Mouse (Mus musculus) CH12.LX (cell line): ENCODE measurements at regions not wholly inside any gene's neighbourhood (a gene's known extent, or its start where the extent isn't known, plus 50 kb on each side); places are given as distances from the start of the nearest gene placed in this dataset.

Experiments used
- DNase-seq: peaks from one replicate; pipeline ENCODE4 v3.0.0-alpha.2; 2013; ENCODE audit errors: extremely low read depth
- H3K27ac ChIP-seq: 2 replicates; pipeline ENCODE4 v1.5.1; 2012; ENCODE audit warnings: low read depth, mild to moderate bottlenecking, control low read depth, moderate library complexity; ENCODE audit not compliant: insufficient read depth
- H3K27me3 ChIP-seq: replicated peaks from 2 replicates; pipeline ENCODE3; 2012; ENCODE audit warnings: inconsistent platforms
- H3K36me3 ChIP-seq, 2 experiments: replicated peaks in 1 of 2; 2 replicates each; pipeline versions ENCODE3 to v1.6.1; 2012; ENCODE audit warnings: inconsistent platforms in 1 of 2, low read length in 1 of 2, mild to moderate bottlenecking in 1 of 2, mixed read lengths in 1 of 2, moderate library complexity in 1 of 2; ENCODE audit not compliant: control insufficient read depth in 1 of 2, insufficient read depth in 1 of 2
- H3K4me1 ChIP-seq, 2 experiments: 2 replicates each; pipeline ENCODE4 v1.6.1; 2012; ENCODE audit warnings: inconsistent platforms in 1 of 2, moderate library complexity in 1 of 2; ENCODE audit not compliant: insufficient read depth in 2 of 2, control insufficient read depth in 1 of 2
- H3K4me2 ChIP-seq: 2 replicates; pipeline ENCODE4 v1.6.1; 2012; ENCODE audit warnings: low read depth, mild to moderate bottlenecking, control low read depth; ENCODE audit not compliant: poor library complexity, insufficient read depth, severe bottlenecking
- H3K4me3 ChIP-seq, 3 experiments: fragments of 150-350 bp in 1 of 3; sonication (generic) in 1 of 3; replicated peaks in 1 of 3; 2 replicates each; pipeline versions ENCODE3 to v1.5.1; 2011 to 2012; ENCODE audit warnings: low read depth in 2 of 3, low read length in 2 of 3, mild to moderate bottlenecking in 2 of 3, moderate library complexity in 2 of 3, control low read depth in 1 of 3, improper control_type of control experiment in 1 of 3, inconsistent platforms in 1 of 3, mixed read lengths in 1 of 3; ENCODE audit not compliant: poor library complexity in 1 of 3
- H3K79me2 ChIP-seq: replicated peaks from 2 replicates; pipeline ENCODE4 v1.6.1; 2012; ENCODE audit warnings: mild to moderate bottlenecking, moderate library complexity; ENCODE audit not compliant: control insufficient read depth, poor library complexity, insufficient read depth, severe bottlenecking; ENCODE audit errors: extremely low read depth
- H3K9ac ChIP-seq: 2 replicates; pipeline ENCODE4 v1.6.1; 2012; ENCODE audit warnings: low read depth, mild to moderate bottlenecking, control low read depth, moderate library complexity; ENCODE audit not compliant: insufficient read depth
- H3K9me3 ChIP-seq: replicated peaks from 2 replicates; pipeline ENCODE3; 2012; ENCODE audit warnings: low read length, inconsistent platforms, mixed read lengths
- BHLHE40 ChIP-seq: IDR thresholded peaks from 2 replicates; pipeline ENCODE4 v1.6.1; 2011; ENCODE audit warnings: mild to moderate bottlenecking, low read depth, low read length, improper control_type of control experiment
- CHD1 ChIP-seq: IDR thresholded peaks from 2 replicates; pipeline ENCODE4 v1.6.1; 2012; ENCODE audit warnings: low read depth, low read length, improper control_type of control experiment, inconsistent platforms
- CHD2 ChIP-seq: IDR thresholded peaks from 2 replicates; pipeline ENCODE4 v1.6.1; 2011; ENCODE audit warnings: low read length, improper control_type of control experiment
- E2F4 ChIP-seq: IDR thresholded peaks from 2 replicates; pipeline ENCODE4 v1.6.1; 2011; ENCODE audit warnings: low read depth, low read length, improper control_type of control experiment; ENCODE audit not compliant: insufficient replicate concordance
- ELF1 ChIP-seq: IDR thresholded peaks from 2 replicates; pipeline ENCODE4 v1.6.1; 2014; ENCODE audit warnings: low read depth, mild to moderate bottlenecking, inconsistent platforms, low read length, improper control_type of control experiment
- EP300 ChIP-seq: IDR thresholded peaks from 2 replicates; pipeline ENCODE4 v1.6.1; 2011; ENCODE audit warnings: low read length, improper control_type of control experiment
- GABPA ChIP-seq: IDR thresholded peaks from 2 replicates; pipeline ENCODE4 v1.6.1; 2012; ENCODE audit warnings: low read depth, low read length, improper control_type of control experiment, inconsistent platforms; ENCODE audit not compliant: insufficient replicate concordance
- IRF4 ChIP-seq: IDR thresholded peaks from 2 replicates; pipeline ENCODE4 v1.6.1; 2014; ENCODE audit warnings: low read depth, mild to moderate bottlenecking, inconsistent platforms, low read length, improper control_type of control experiment
- MAX ChIP-seq: IDR thresholded peaks from 2 replicates; pipeline ENCODE4 v1.6.1; 2011; ENCODE audit warnings: low read length, improper control_type of control experiment
- MEF2A ChIP-seq: IDR thresholded peaks from 2 replicates; pipeline ENCODE4 v1.6.1; 2014; ENCODE audit warnings: low read depth, mild to moderate bottlenecking, inconsistent platforms, low read length, improper control_type of control experiment, borderline replicate concordance
- NRF1 ChIP-seq: IDR thresholded peaks from 2 replicates; pipeline ENCODE4 v1.6.1; 2014; ENCODE audit warnings: low read depth, mild to moderate bottlenecking, inconsistent platforms, low read length, improper control_type of control experiment, moderate library complexity
- PAX5 ChIP-seq: IDR thresholded peaks from 2 replicates; pipeline ENCODE4 v1.6.1; 2012; ENCODE audit warnings: low read length, inconsistent platforms, mixed read lengths
- POLR2A ChIP-seq: IDR thresholded peaks from 2 replicates; pipeline ENCODE4 v1.6.1; 2011; ENCODE audit warnings: low read depth, mild to moderate bottlenecking, improper control_type of control experiment, low read length
- RAD21 ChIP-seq: IDR thresholded peaks from 2 replicates; pipeline ENCODE4 v1.6.1; 2011; ENCODE audit warnings: low read depth, mild to moderate bottlenecking, low read length, improper control_type of control experiment, moderate library complexity
- RCOR1 ChIP-seq: conservative IDR thresholded peaks from 2 replicates; pipeline ENCODE4 v1.6.1; 2012; ENCODE audit warnings: low read depth, mild to moderate bottlenecking, inconsistent platforms, low read length, improper control_type of control experiment
- SIN3A ChIP-seq: IDR thresholded peaks from 2 replicates; pipeline ENCODE4 v1.6.1; 2012; ENCODE audit warnings: low read length, improper control_type of control experiment, inconsistent platforms
- ZC3H11A ChIP-seq: IDR thresholded peaks from 2 replicates; pipeline ENCODE4 v1.6.1; 2012; ENCODE audit warnings: low read depth, mild to moderate bottlenecking, inconsistent platforms, low read length, improper control_type of control experiment
- dilution Hi-C: fragments of 300-500 bp; cut with MboI; formaldehyde crosslinking; loops from 2 replicates; pipeline ENCODE4 v1.14.3; 2020; ENCODE audit warnings: low sequenced_read_pairs; ENCODE audit not compliant: extremely low pct_unique_long_range_greater_than_20kb, extremely low pct_ligation_motif_present
- in situ Hi-C: fragments of 300-500 bp; cut with MboI; formaldehyde crosslinking; loops from 3 replicates; pipeline ENCODE4 v1.14.3; 2019; ENCODE audit warnings: low sequenced_read_pairs, low pct_ligation_motif_present, low pct_unique_long_range_greater_than_20kb, mixed read lengths

GRCm38 (mm10) chr15:87097206-87097605 lies 446.9 kb upstream of the Fam19a5 start:
- dilution Hi-C loops, result no loop called here
- Histone ChIP-seq H3K36me3 (no peaks in the 10 kb centered on the region), H3K4me3 (no peak overlapping the region), H3K9me3 (peaks cover 74% of the 10 kb centered on the region), H3K4me1 (no peaks in the 10 kb centered on the region), H3K4me2 (no peak overlapping the region), H3K79me2 (no peaks in the 10 kb centered on the region), H3K27ac (no peak overlapping the region), H3K27me3 (no peaks in the 10 kb centered on the region), H3K9ac (no peak overlapping the region)
- no peak for TF ChIP-seq PAX5
- no peak for TF ChIP-seq GABPA
- TF ChIP-seq EP300, result no peak
- TF ChIP-seq POLR2A, result no peak
- no peak for TF ChIP-seq SIN3A
- no peak for TF ChIP-seq MEF2A
- TF ChIP-seq ELF1, result no peak
- no peak for TF ChIP-seq CHD1
- no peak for TF ChIP-seq IRF4
- TF ChIP-seq RAD21, result no peak
- no peak for TF ChIP-seq NRF1
- TF ChIP-seq MAX, result no peak
- TF ChIP-seq ZC3H11A, result no peak
- TF ChIP-seq BHLHE40, result no peak
- DNase-seq, result no peak
- in situ Hi-C loops, result no loop called here

DNA sequence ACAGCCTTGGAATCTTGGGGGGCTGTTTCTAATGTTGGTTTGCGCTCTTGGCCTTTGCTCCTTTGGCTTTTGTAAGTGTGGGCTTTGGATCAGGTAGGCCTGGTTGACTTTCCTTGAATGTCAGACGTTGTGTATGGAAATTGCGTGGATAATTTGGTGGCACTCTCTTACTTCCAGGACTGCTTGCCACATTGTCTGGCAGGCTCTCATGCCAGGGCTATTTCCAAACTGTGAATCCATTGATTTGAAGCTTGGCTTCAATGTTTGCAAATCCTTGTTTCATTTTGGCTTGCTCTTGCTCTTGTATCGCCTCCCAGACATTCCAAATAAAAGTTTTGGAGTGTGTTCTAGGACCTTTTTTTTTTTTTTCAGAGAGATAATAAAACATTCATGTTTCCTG lies 443.0 kb upstream of the Fam19a5 start:
- DNase-seq, result no peak
- in situ Hi-C loops, result no loop called here
- H3K27ac ChIP-seq, result no peak overlapping the region
- TF ChIP-seq CHD2 (no peak), RCOR1 (no peak), RAD21 (no peak), SIN3A (no peak), E2F4 (no peak), GABPA (no peak)
- no peak overlapping the region for H3K4me3 ChIP-seq
- H3K9me3 ChIP-seq, result peaks cover 78% of the 10 kb centered on the region
- no peaks in the 10 kb centered on the region for H3K36me3 ChIP-seq
- dilution Hi-C loops, result no loop called here
- H3K9ac ChIP-seq, result no peak overlapping the region
- no peaks in the 10 kb centered on the region for H3K27me3 ChIP-seq
- no peaks in the 10 kb centered on the region for H3K79me2 ChIP-seq
- H3K4me2 ChIP-seq, result no peak overlapping the region
- no peaks in the 10 kb centered on the region for H3K4me1 ChIP-seq
